In genomic region chr11:83853221-83853792, GRCm38 (mm10) we compare ENCODE assay signal across 8 mouse cellular contexts. TPM values are rescaled to one million over a fixed set of nuclear protein-coding genes. Genes with fewer than 3 reads are reported as not detected.
DNase-seq lines count a peak whose midpoint lies in the region; ATAC-seq lines count a peak whose summit lies in the region.

No protein-coding gene starts in this region.

- peak; percentile 41 for DNase-seq in kidney, adult 11 months
- no peak for DNase-seq in kidney, adult 9 months
- DNase-seq in embryo, embryonic 10 days (ENCODE audit: low spot score): peak; percentile 41
- DNase-seq in layer of hippocampus, postnatal 25 days (ENCODE audit: extremely low spot score in 1 of 2, low spot score in 1 of 2): no peak
- no peak for DNase-seq in spleen, postnatal 4 days (ENCODE audit: low spot score in 2 of 2)
- DNase-seq in layer of hippocampus, adult 9-11 months: no peak

- peak overlapping the region; percentile 84 for H3K27ac ChIP-seq in intestine, embryonic 15.5 days
- peak overlapping the region; percentile 91 for H3K27ac ChIP-seq in lung, embryonic 16.5 days (ENCODE audit: low read length)

- H3K4me3 ChIP-seq in intestine, embryonic 15.5 days (replicated peaks): peak overlapping the region; percentile 44
- peak overlapping the region; percentile 58 for H3K4me3 ChIP-seq in lung, embryonic 16.5 days (ENCODE audit: low read length)

- peaks cover 42% of the 10 kb centered on the region for H3K27me3 ChIP-seq in intestine, embryonic 15.5 days (replicated peaks)
- peaks cover 39% of the 10 kb centered on the region for H3K27me3 ChIP-seq in lung, embryonic 16.5 days (ENCODE audit: control insufficient read depth, insufficient read depth, low read depth, low read length)

- peak overlapping the region; percentile 63 for H3K9ac ChIP-seq in intestine, embryonic 15.5 days
- peak overlapping the region; percentile 80 for H3K9ac ChIP-seq in lung, embryonic 16.5 days (ENCODE audit: low read length)

- H3K36me3 ChIP-seq in intestine, embryonic 15.5 days: no peaks in the 10 kb centered on the region
- no peaks in the 10 kb centered on the region for H3K36me3 ChIP-seq in lung, embryonic 16.5 days (ENCODE audit: control insufficient read depth, insufficient read depth, low read length)

- no peaks in the 10 kb centered on the region; the same call in 1 of the 2 replicates for H3K4me1 ChIP-seq in intestine, embryonic 15.5 days (replicated peaks)
- H3K4me1 ChIP-seq in lung, embryonic 16.5 days (replicated peaks; ENCODE audit: control insufficient read depth, insufficient read depth, low read length): no peaks in the 10 kb centered on the region

- no peaks in the 10 kb centered on the region for H3K9me3 ChIP-seq in intestine, embryonic 15.5 days
- no peaks in the 10 kb centered on the region for H3K9me3 ChIP-seq in lung, embryonic 16.5 days (ENCODE audit: control insufficient read depth, low read length)

- under 1% methylated on average over 31 of the region's 33 CpGs for WGBS in intestine, embryonic 15.5 days
- WGBS in lung, embryonic 16.5 days: under 1% methylated on average over 33 of the region's 33 CpGs

- 0 out of 2 replicates have a peak, but pooled peaks have one; percentile 11 for ATAC-seq in intestine, embryonic 15.5 days
- no peak; the same call in 1 of the 2 replicates for ATAC-seq in lung, embryonic 16.5 days (ENCODE audit: low read depth)

- peak overlapping the region; percentile 62 for H3K4me2 ChIP-seq in intestine, embryonic 15.5 days (replicated peaks)
- H3K4me2 ChIP-seq in lung, embryonic 16.5 days (ENCODE audit: low read depth, low read length): peak overlapping the region; percentile 54

RNA-seq across cellular contexts. Expression of gene Hnf1b, which starts 3.4 kb away (rescaled TPM):
- polyA plus RNA-seq in intestine, embryonic 15.5 days (2015; fragmentation: Nextera tagmentation; extraction: Ambion mirVana): 9.3 and 11.2 TPM in 2 replicates
- 9.1 and 11.7 TPM in 2 replicates for polyA plus RNA-seq in lung, embryonic 16.5 days (2015; fragmentation: Nextera tagmentation; extraction: Ambion mirVana)
- total RNA-seq in layer of hippocampus, postnatal 25 days (2021): under 1 TPM; 0.12 to 0.16 TPM

Comparison
In these comparisons a context has a peak if more than half of its experiments do, and no peak if none do; other contexts are left out.
1. DNase-seq: peak in kidney, adult 11 months (single experiment) and embryo, embryonic 10 days (single experiment); none in kidney, adult 9 months (single experiment), layer of hippocampus, postnatal 25 days (0 of 2), spleen, postnatal 4 days (0 of 2) and layer of hippocampus, adult 9-11 months (single experiment).